Mouse (Mus musculus) thymus, adult 2 months (tissue): ENCODE measurements around the gene Shisa5.

Source experiments
- CTCF ChIP-seq: fragments of 200-500 bp; IDR thresholded peaks from 2 replicates; pipeline ENCODE4 v1.5.1; 2012; ENCODE audit warnings: mild to moderate bottlenecking, control low read depth, low read length, moderate library complexity, borderline replicate concordance; ENCODE audit not compliant: control insufficient read depth, poor library complexity, insufficient read depth; ENCODE audit errors: extremely low read depth
- POLR2A ChIP-seq: fragments of 200-500 bp; IDR thresholded peaks from 2 replicates; pipeline ENCODE4 v1.6.1; 2012; ENCODE audit warnings: mild to moderate bottlenecking, low read length, control low read depth, moderate library complexity; ENCODE audit not compliant: control insufficient read depth, poor library complexity, insufficient read depth; ENCODE audit errors: extremely low read depth

DNA sequence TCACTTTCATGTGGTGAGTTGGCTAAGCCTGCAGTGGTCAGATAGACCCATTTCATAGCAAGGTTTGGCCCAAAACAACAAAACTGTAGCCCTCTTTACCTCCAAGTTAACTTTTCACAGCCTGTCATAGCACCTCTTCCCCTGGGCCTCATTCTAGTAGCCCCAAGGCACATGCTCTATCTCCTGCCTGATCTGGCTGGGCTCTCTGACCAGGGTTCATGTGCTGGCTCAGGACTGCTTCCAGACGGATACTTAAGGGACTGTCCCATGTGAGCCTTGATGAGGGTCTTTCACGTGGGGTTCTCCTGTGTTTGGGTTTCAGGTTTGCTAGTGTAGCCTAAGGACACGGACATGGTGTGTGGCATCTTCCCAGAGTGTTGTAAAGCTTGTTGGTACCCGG is 1.3 kb downstream of the Shisa5 start:
- TF ChIP-seq CTCF: no peak
- no peak for TF ChIP-seq POLR2A
